Mouse (Mus musculus) heart, embryonic 13.5 days (tissue): ENCODE measurements around the gene Col5a1. TPM values are rescaled to one million over a fixed set of nuclear protein-coding genes. Genes with fewer than 3 reads are reported as not detected.

ENCODE experiments used
- ATAC-seq: fragments of 200-750 bp; cut with Nextera tagmentation; 2 replicates; pipeline ENCODE4 v1.8.0; 2017; ENCODE audit warnings: moderate TSS enrichment; ENCODE audit not compliant: insufficient number of reproducible peaks, low FRiP score, low TSS enrichment; ENCODE audit errors: extremely low read depth
- H3K27ac ChIP-seq: fragments of 300-500 bp; sonication (generic); replicated peaks from 2 replicates; pipeline ENCODE4 v1.5.1; 2015; ENCODE audit warnings: moderate library complexity, mild to moderate bottlenecking, inconsistent platforms
- H3K27me3 ChIP-seq: fragments of 300-500 bp; sonication (generic); replicated peaks from 2 replicates; pipeline ENCODE4 v1.6.1; 2015; ENCODE audit warnings: mild to moderate bottlenecking, inconsistent platforms
- H3K36me3 ChIP-seq: fragments of 300-500 bp; sonication (generic); 2 replicates; pipeline ENCODE4 v1.6.1; 2015; ENCODE audit warnings: mild to moderate bottlenecking, inconsistent platforms
- H3K4me1 ChIP-seq: fragments of 300-500 bp; sonication (generic); 2 replicates; pipeline ENCODE4 v1.6.1; 2015; ENCODE audit warnings: inconsistent platforms
- H3K4me2 ChIP-seq: fragments of 300-500 bp; sonication (generic); 2 replicates; pipeline ENCODE4 v1.6.1; 2015; ENCODE audit warnings: inconsistent platforms, mild to moderate bottlenecking, moderate library complexity
- H3K4me3 ChIP-seq: fragments of 300-500 bp; sonication (generic); 2 replicates; pipeline ENCODE4 v1.5.1; 2015; ENCODE audit warnings: moderate library complexity, mild to moderate bottlenecking, inconsistent platforms
- H3K9ac ChIP-seq: fragments of 300-500 bp; sonication (generic); 2 replicates; pipeline ENCODE4 v1.6.1; 2015; ENCODE audit warnings: inconsistent platforms, mild to moderate bottlenecking, moderate library complexity
- H3K9me3 ChIP-seq: fragments of 300-500 bp; sonication (generic); 2 replicates; pipeline ENCODE4 v1.6.1; 2016; ENCODE audit warnings: inconsistent platforms
- WGBS: fragments of 180-500 bp; shearing (Covaris S2); methylation state at CpG from one replicate; pipeline ENCODE4 v1.1.7; 2015; ENCODE audit warnings: mixed read lengths; 5-methylcytosine and 5-hydroxymethylcytosine counted together
- polyA plus RNA-seq: library from polyadenylated mRNA; unstranded; fragments of >200 nt; fragmentation: Nextera tagmentation; extraction: Ambion mirVana; gene quantifications from 2 replicates; pipeline ENCODE4 v1.2.1, GENCODE M21; 2015

Gene Col5a1
- polyA plus RNA-seq = 44.3 and 48.8 TPM in 2 replicates

- Histone ChIP-seq H3K36me3 (0 out of 2 replicates have a peak, but pooled peaks cover 3% of the 10 kb centered on the region), H3K4me3 (peak within 1 kb of the TSS; percentile 76), H3K27me3 (peaks cover 15% of the 10 kb centered on the region; the same call in 1 of the 2 replicates), H3K27ac (peak within 1 kb of the TSS; percentile 91), H3K9ac (peak within 1 kb of the TSS; percentile 92), H3K4me1 (peaks cover 57% of the 10 kb centered on the region), H3K4me2 (peak within 1 kb of the TSS; percentile 91), H3K9me3 (no peaks in the 10 kb centered on the region)
- peak; percentile 78; the same call in 1 of the 2 replicates for ATAC-seq
- WGBS = 0% methylated on average over 35 of the region's 45 CpGs
These were observed at the start of gene Col5a1 for GRCm38 (mm10) chr2:27886148-27886551. Gene Col5a1 (plus strand): TSS chr2:27886425.

GRCm38 (mm10) chr2:27838112-27838511, 48.1 kb upstream of the Col5a1 start:
- Histone ChIP-seq H3K9ac (no peak overlapping the region), H3K4me3 (no peak overlapping the region), H3K36me3 (no peaks in the 10 kb centered on the region), H3K4me2 (no peak overlapping the region), H3K4me1 (peaks cover 46% of the 10 kb centered on the region), H3K9me3 (no peaks in the 10 kb centered on the region), H3K27ac (no peak overlapping the region), H3K27me3 (no peaks in the 10 kb centered on the region)
- 88% methylated on average over 9 of the region's 9 CpGs for WGBS
- ATAC-seq = no peak

- Histone ChIP-seq H3K4me1 (peaks cover 25% of the 10 kb centered on the region), H3K9ac (peak overlapping the region; percentile 11; the same call in 1 of the 2 replicates), H3K4me3 (no peak overlapping the region), H3K27ac (no peak overlapping the region), H3K9me3 (no peaks in the 10 kb centered on the region), H3K4me2 (no peak overlapping the region), H3K27me3 (no peaks in the 10 kb centered on the region), H3K36me3 (no peaks in the 10 kb centered on the region)
- 35% methylated on average over 3 of the region's 3 CpGs for WGBS
- ATAC-seq = no peak
These were observed 45.3 kb upstream of the Col5a1 start for GRCm38 (mm10) chr2:27840890-27841289.

- Histone ChIP-seq H3K4me2 (no peak overlapping the region), H3K4me1 (peaks cover 27% of the 10 kb centered on the region), H3K27ac (no peak overlapping the region), H3K4me3 (no peak overlapping the region), H3K36me3 (no peaks in the 10 kb centered on the region), H3K9me3 (no peaks in the 10 kb centered on the region), H3K9ac (no peak overlapping the region), H3K27me3 (no peaks in the 10 kb centered on the region)
- WGBS = 62% methylated on average over 13 of the region's 13 CpGs
- no peak for ATAC-seq
These were observed 43.3 kb upstream of the Col5a1 start for GRCm38 (mm10) chr2:27842893-27843292.

- H3K27me3 ChIP-seq = no peaks in the 10 kb centered on the region
These were observed 41.3 kb upstream of the Col5a1 start for GRCm38 (mm10) chr2:27844885-27845284.

GRCm38 (mm10) chr2:27847001-27847400, 39.2 kb upstream of the Col5a1 start:
- ATAC-seq = no peak
- WGBS = 51% methylated on average over 5 of the region's 5 CpGs
- H3K36me3 ChIP-seq = no peaks in the 10 kb centered on the region
- no peak overlapping the region for H3K4me2 ChIP-seq
- no peak overlapping the region for H3K4me3 ChIP-seq
- H3K9me3 ChIP-seq = no peaks in the 10 kb centered on the region
- H3K27me3 ChIP-seq = no peaks in the 10 kb centered on the region
- 0 out of 2 replicates have a peak overlapping the region, but pooled peaks have one; percentile 16 for H3K9ac ChIP-seq
- peaks cover 32% of the 10 kb centered on the region for H3K4me1 ChIP-seq
- H3K27ac ChIP-seq = peak overlapping the region; percentile 67

More at GRCm38 (mm10) chr2:27844885-27845284, 41.3 kb upstream of the Col5a1 start:
- Histone ChIP-seq H3K4me3 (no peak overlapping the region), H3K9ac (no peak overlapping the region), H3K4me1 (peaks cover 42% of the 10 kb centered on the region), H3K36me3 (no peaks in the 10 kb centered on the region), H3K9me3 (no peaks in the 10 kb centered on the region), H3K27ac (no peak overlapping the region), H3K4me2 (no peak overlapping the region)
- ATAC-seq = no peak
- WGBS = 82% methylated on average over 4 of the region's 4 CpGs

GRCm38 (mm10) chr2:27847851-27848435, 38.3 kb upstream of the Col5a1 start:
- no peaks in the 10 kb centered on the region for H3K27me3 ChIP-seq
- H3K9me3 ChIP-seq = no peaks in the 10 kb centered on the region
- H3K4me1 ChIP-seq = peaks cover 28% of the 10 kb centered on the region
- no peak overlapping the region for H3K9ac ChIP-seq
- no peak overlapping the region for H3K4me2 ChIP-seq
- no peak for ATAC-seq
- H3K27ac ChIP-seq = peak overlapping the region; percentile 67
- WGBS = 46% methylated on average over 7 of the region's 7 CpGs
- H3K4me3 ChIP-seq = no peak overlapping the region
- no peaks in the 10 kb centered on the region for H3K36me3 ChIP-seq

GRCm38 (mm10) chr2:27848466-27848865, 37.8 kb upstream of the Col5a1 start:
- ATAC-seq = no peak; the same call in 1 of the 2 replicates

GRCm38 (mm10) chr2:27858348-27858903, 27.8 kb upstream of the Col5a1 start:
- Histone ChIP-seq H3K27me3 (no peaks in the 10 kb centered on the region; the same call in 1 of the 2 replicates), H3K4me1 (peaks cover 44% of the 10 kb centered on the region), H3K9me3 (no peaks in the 10 kb centered on the region), H3K36me3 (no peaks in the 10 kb centered on the region), H3K4me3 (no peak overlapping the region), H3K9ac (peak overlapping the region; percentile 61), H3K4me2 (peak overlapping the region; percentile 38), H3K27ac (peak overlapping the region; percentile 75)
- WGBS = 10% methylated on average over 9 of the region's 9 CpGs
- peak; percentile 55; the same call in 1 of the 2 replicates for ATAC-seq

More at GRCm38 (mm10) chr2:27848466-27848865, 37.8 kb upstream of the Col5a1 start:
- H3K9me3 ChIP-seq = no peaks in the 10 kb centered on the region
- H3K4me3 ChIP-seq = no peak overlapping the region
- no peaks in the 10 kb centered on the region for H3K36me3 ChIP-seq
- H3K9ac ChIP-seq = no peak overlapping the region
- H3K4me1 ChIP-seq = peaks cover 26% of the 10 kb centered on the region
- 33% methylated on average over 5 of the region's 5 CpGs for WGBS
- no peaks in the 10 kb centered on the region for H3K27me3 ChIP-seq
- H3K4me2 ChIP-seq = no peak overlapping the region
- H3K27ac ChIP-seq = peak overlapping the region; percentile 67

- WGBS = 56% methylated on average over 9 of the region's 9 CpGs
- Histone ChIP-seq H3K9me3 (no peaks in the 10 kb centered on the region), H3K9ac (0 out of 2 replicates have a peak overlapping the region, but pooled peaks have one; percentile 33), H3K4me2 (no peak overlapping the region), H3K4me3 (no peak overlapping the region), H3K36me3 (no peaks in the 10 kb centered on the region), H3K27me3 (no peaks in the 10 kb centered on the region; the same call in 1 of the 2 replicates), H3K27ac (no peak overlapping the region), H3K4me1 (peaks cover 39% of the 10 kb centered on the region)
- no peak for ATAC-seq
These were observed 24.5 kb upstream of the Col5a1 start for GRCm38 (mm10) chr2:27861576-27862238.
